Mouse (Mus musculus) central nervous system, embryonic 14 days (tissue): Measurements from ENCODE around the gene Sgcb. TPM values are rescaled to one million over a fixed set of nuclear protein-coding genes. Genes with fewer than 3 reads are reported as not detected.

ENCODE experiments used
- polyA plus RNA-seq: library from polyadenylated mRNA; depleted of rRNA; stranded (reverse); fragments of >200 nt; gene quantifications from 2 replicates; pipeline ENCODE4 v1.2.3, GENCODE M21; 2012; rRNA removed

The Sgcb gene
- polyA plus RNA-seq, result 20.2 and 24.4 TPM in 2 replicates

DNA sequence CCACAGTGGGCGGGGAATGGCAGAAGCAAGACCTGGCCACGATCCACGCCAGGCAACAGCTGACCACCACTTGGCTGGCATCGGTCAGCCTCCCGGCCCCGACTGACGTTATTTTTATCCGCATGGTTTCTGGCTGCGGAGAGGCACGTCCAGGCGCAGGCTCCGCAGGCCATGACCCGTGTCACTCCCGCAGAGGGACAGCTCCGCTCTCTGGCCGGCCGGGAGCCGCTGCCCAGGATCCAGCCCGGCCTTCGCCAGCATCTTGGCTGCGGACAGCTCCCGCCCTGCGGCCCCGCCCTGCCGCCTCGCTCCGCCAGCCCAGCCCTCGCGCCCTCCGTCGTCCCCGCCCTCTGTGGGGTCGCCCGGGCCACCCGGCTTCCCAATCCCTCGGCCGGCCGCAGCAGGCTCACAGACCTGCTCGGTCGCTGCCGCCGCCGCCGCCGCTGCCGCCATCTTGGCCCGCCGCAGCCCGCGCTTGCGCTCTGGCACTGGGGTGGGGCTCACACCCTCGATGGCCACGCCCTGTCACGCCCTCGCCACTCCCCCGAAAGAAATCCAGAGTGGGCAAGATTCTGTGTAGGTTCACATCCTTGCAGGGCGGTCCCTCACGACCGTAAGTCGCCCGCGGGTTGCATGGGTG lies at the start of gene Sgcb:
TSS of gene Sgcb (minus strand) at position 530 of the 640 bp plus-strand sequence.

GRCm38 (mm10) chr5:73651061-73651854 lies 3.7 kb upstream of the Sgcb start, which contains the start of gene Spata18:
Gene Spata18, plus strand, starts transcription at chr5:73651379.

GRCm38 (mm10) chr5:73632291-73632690 lies 15.3 kb downstream of the Sgcb start, which contains the start of gene Lrrc66:
Gene Lrrc66, minus strand, starts transcription at chr5:73632526.

Other genes with a start within 250 kb of the Sgcb start
- 0.09 and 0.28 TPM in 2 replicates for gene Cwh43, start 241.7 kb downstream of the Sgcb start, polyA plus RNA-seq
- gene Dcun1d4, start 166.8 kb downstream of the Sgcb start, polyA plus RNA-seq, result 35.6 and 39.1 TPM in 2 replicates
- gene Lrrc66, start 15.3 kb downstream of the Sgcb start, polyA plus RNA-seq, result 0.07 TPM in 1 of 2 replicates, not detected in the other
- 0.90 and 1.1 TPM in 2 replicates for gene Spata18, start 3.6 kb upstream of the Sgcb start, polyA plus RNA-seq